Mouse (Mus musculus) induced T-regulatory cell, adult 2 months (primary cell): ENCODE results near the gene Pitpnc1.
A peak's percentile ranks its signal among the peaks of the same experiment; 100 is the strongest.

Experiments used
- DNase-seq: peaks from one replicate; pipeline ENCODE4 v3.0.0-alpha.2; 2012; ENCODE audit warnings: low read depth

The Pitpnc1 gene

GRCm38 (mm10) chr11:107233252-107233890 is 237.1 kb downstream of the Pitpnc1 start:
- no peak for DNase-seq

GRCm38 (mm10) chr11:107230128-107230527 is 240.4 kb downstream of the Pitpnc1 start:
- no peak for DNase-seq

GRCm38 (mm10) chr11:107226431-107226830 is 244.1 kb downstream of the Pitpnc1 start:
- DNase-seq = no peak

GRCm38 (mm10) chr11:107226013-107226412 is 244.5 kb downstream of the Pitpnc1 start:
- DNase-seq = no peak

GRCm38 (mm10) chr11:107225301-107225700 is 245.2 kb downstream of the Pitpnc1 start:
- DNase-seq = no peak

GRCm38 (mm10) chr11:107223667-107224214 is 246.8 kb downstream of the Pitpnc1 start:
- DNase-seq = no peak

GRCm38 (mm10) chr11:107223169-107223561 is 247.3 kb downstream of the Pitpnc1 start:
- DNase-seq = no peak

GRCm38 (mm10) chr11:107222531-107223168 is 247.8 kb downstream of the Pitpnc1 start:
- DNase-seq = no peak

GRCm38 (mm10) chr11:107215111-107215510 is 255.4 kb downstream of the Pitpnc1 start:
- DNase-seq = no peak

GRCm38 (mm10) chr11:107213745-107214144 is 256.8 kb downstream of the Pitpnc1 start:
- DNase-seq = peak; percentile 79

- no peak for DNase-seq
Measured at GRCm38 (mm10) chr11:107209818-107210217, 260.7 kb downstream of the Pitpnc1 start.

GRCm38 (mm10) chr11:107201773-107202172 is 268.7 kb downstream of the Pitpnc1 start:
- DNase-seq = no peak

GRCm38 (mm10) chr11:107199281-107199680 is 271.2 kb downstream of the Pitpnc1 start:
- no peak for DNase-seq

- no peak for DNase-seq
Measured at GRCm38 (mm10) chr11:107195334-107195733, 275.2 kb downstream of the Pitpnc1 start.

- no peak for DNase-seq
Measured at GRCm38 (mm10) chr11:107190376-107190775, 280.1 kb downstream of the Pitpnc1 start.

- DNase-seq = peak; percentile 99
Measured at GRCm38 (mm10) chr11:107188565-107189552, 281.6 kb downstream of the Pitpnc1 start, which contains the start of gene Nol11. Gene Nol11, minus strand, starts transcription at chr11:107189381.

- no peak for DNase-seq
Measured at GRCm38 (mm10) chr11:107183777-107184176, 286.7 kb downstream of the Pitpnc1 start.

- no peak for DNase-seq
Measured at GRCm38 (mm10) chr11:107161215-107161614, 309.3 kb downstream of the Pitpnc1 start.

GRCm38 (mm10) chr11:107159034-107159433 is 311.5 kb downstream of the Pitpnc1 start:
- peak; percentile 76 for DNase-seq
